ENCODE assay signal across 9 mouse cellular contexts in genomic region chr5:30342601-30343015, GRCm38 (mm10).
DNase-seq lines count a peak whose midpoint lies in the region; ATAC-seq and TF ChIP-seq lines count a peak whose summit lies in the region.
"Had no signal": no experiment of that assay in that cellular context is flagged by ENCODE, and none has a peak within 500 bp of the region (broad histone marks: within the 10 kb centered on the region; RNA-seq: fewer than 3 reads in every experiment).

No protein-coding gene starts in this region.

- H3K36me3 ChIP-seq in heart, embryonic 11.5 days (ENCODE audit: control insufficient read depth, insufficient read depth, low read length), result no peaks in the 10 kb centered on the region
- no peaks in the 10 kb centered on the region for H3K36me3 ChIP-seq in ES-E14 (ENCODE audit: control insufficient read depth, insufficient read depth, low read length, poor library complexity, severe bottlenecking)
- H3K36me3 ChIP-seq in forebrain, embryonic 10.5 days (replicated peaks), result no peaks in the 10 kb centered on the region
- H3K36me3 ChIP-seq in limb, embryonic 12.5 days, result no peaks in the 10 kb centered on the region
- H3K36me3 ChIP-seq in stomach, postnatal 0 days (ENCODE audit: control insufficient read depth, insufficient read depth, low read length), result no peaks in the 10 kb centered on the region

- in situ Hi-C loops in ES-E14 (cut with MboI; ENCODE audit: low sequenced_read_pairs in 2 of 2, unreplicated experiment in 2 of 2), result no loop called here

- 0 out of 2 replicates have a peak overlapping the region, but pooled peaks have one; percentile 22 for H3K9ac ChIP-seq in heart, embryonic 11.5 days (ENCODE audit: low read depth, low read length)
- H3K9ac ChIP-seq in ES-E14 (ENCODE audit: insufficient read depth, low read depth, low read length, poor library complexity, severe bottlenecking), result no peak overlapping the region
- peak overlapping the region; percentile 48 for H3K9ac ChIP-seq in limb, embryonic 12.5 days (replicated peaks)
- H3K9ac ChIP-seq in stomach, postnatal 0 days (ENCODE audit: low read length), result no peak overlapping the region

- TF ChIP-seq EP300 in stomach, postnatal 0 days (optimal IDR thresholded peaks at IDR 0.05), result no peak

- no peaks in the 10 kb centered on the region for H3K9me3 ChIP-seq in heart, embryonic 11.5 days (replicated peaks; ENCODE audit: control insufficient read depth, low read length)
- H3K9me3 ChIP-seq in ES-E14 (ENCODE audit: control insufficient read depth, insufficient read depth, low read depth, low read length), result no peaks in the 10 kb centered on the region
- no peaks in the 10 kb centered on the region for H3K9me3 ChIP-seq in forebrain, embryonic 10.5 days
- H3K9me3 ChIP-seq in limb, embryonic 12.5 days, result no peaks in the 10 kb centered on the region
- H3K9me3 ChIP-seq in stomach, postnatal 0 days (ENCODE audit: control insufficient read depth, low read length), result no peaks in the 10 kb centered on the region

- no peaks in the 10 kb centered on the region for H3K4me1 ChIP-seq in heart, embryonic 11.5 days (ENCODE audit: control insufficient read depth, insufficient read depth, low read length)
- H3K4me1 ChIP-seq in ES-E14 (ENCODE audit: control insufficient read depth in 2 of 2, insufficient read depth in 2 of 2, low read length in 2 of 2, poor library complexity in 1 of 2), result peaks cover 0 to 2% of the 10 kb centered on the region in 2 experiments; a peak in 1 of 4 replicates
- peaks cover 11% of the 10 kb centered on the region for H3K4me1 ChIP-seq in forebrain, embryonic 10.5 days
- peaks cover 7% of the 10 kb centered on the region; the same call in 1 of the 2 replicates for H3K4me1 ChIP-seq in limb, embryonic 12.5 days (replicated peaks)
- H3K4me1 ChIP-seq in stomach, postnatal 0 days (replicated peaks; ENCODE audit: control insufficient read depth, insufficient read depth), result no peaks in the 10 kb centered on the region

- ATAC-seq in heart, embryonic 11.5 days (replicated peaks; ENCODE audit: insufficient number of reproducible peaks, low FRiP score, low TSS enrichment), result no peak
- ATAC-seq in limb, embryonic 12.5 days (ENCODE audit: insufficient number of reproducible peaks, insufficient read depth, low FRiP score, low TSS enrichment, low read depth), result no peak
- ATAC-seq in stomach, postnatal 0 days (ENCODE audit: low FRiP score, low TSS enrichment), result peak; percentile 33

- intact Hi-C loops in heart, postnatal 36 days (cut with DNase I), result no loop called here

- no peak for DNase-seq in heart, postnatal 36 days
- DNase-seq in ES-E14 (ENCODE audit: low read depth, low spot score), result peak; percentile 13
- peak; percentile 26 for DNase-seq in forebrain, embryonic 10.5 days (ENCODE audit: extremely low spot score, low spot score)
- DNase-seq in stomach, postnatal 0 days (ENCODE audit: low spot score), result no peak
- no peak for DNase-seq in spleen, postnatal 4 days (ENCODE audit: low spot score in 2 of 2)
- no peak for DNase-seq in adrenal gland, postnatal 25 days

- peak overlapping the region; percentile 23; the same call in 1 of the 2 replicates for H3K4me3 ChIP-seq in heart, embryonic 11.5 days (ENCODE audit: low read depth, low read length)
- peak overlapping the region; percentile 14 to 22; a peak in 3 of 4 replicates for H3K4me3 ChIP-seq in ES-E14 (ENCODE audit: insufficient read depth in 1 of 2, low read depth in 1 of 2, low read length in 2 of 2, poor library complexity in 1 of 2, severe bottlenecking in 1 of 2)
- peak overlapping the region; percentile 47 for H3K4me3 ChIP-seq in forebrain, embryonic 10.5 days
- H3K4me3 ChIP-seq in limb, embryonic 12.5 days (replicated peaks), result peak overlapping the region; percentile 21
- 0 out of 2 replicates have a peak overlapping the region, but pooled peaks have one; percentile 4 for H3K4me3 ChIP-seq in stomach, postnatal 0 days (ENCODE audit: low read depth, low read length)

- no peak for TF ChIP-seq CTCF in stomach, postnatal 0 days (IDR thresholded peaks at IDR 0.05; ENCODE audit: low read depth)

- peak overlapping the region; percentile 70 for H3K4me2 ChIP-seq in heart, embryonic 11.5 days
- peak overlapping the region; percentile 55 for H3K4me2 ChIP-seq in limb, embryonic 12.5 days
- H3K4me2 ChIP-seq in stomach, postnatal 0 days (replicated peaks; ENCODE audit: low read depth), result peak overlapping the region; percentile 44

- H3K27ac ChIP-seq in heart, embryonic 11.5 days (ENCODE audit: low read depth, low read length), result no peak overlapping the region
- H3K27ac ChIP-seq in ES-E14 (ENCODE audit: insufficient read depth, low read depth, low read length, poor library complexity, severe bottlenecking), result no peak overlapping the region
- H3K27ac ChIP-seq in forebrain, embryonic 10.5 days, result peak overlapping the region; percentile 12
- no peak overlapping the region for H3K27ac ChIP-seq in limb, embryonic 12.5 days
- H3K27ac ChIP-seq in stomach, postnatal 0 days (replicated peaks), result no peak overlapping the region

- 5% methylated on average over 17 of the region's 17 CpGs for WGBS in heart, embryonic 11.5 days (ENCODE audit: insufficient replicate concordance)
- 9% methylated on average over 17 of the region's 17 CpGs for WGBS in forebrain, embryonic 10.5 days
- 8% methylated on average over 17 of the region's 17 CpGs for WGBS in limb, embryonic 12.5 days
- WGBS in stomach, postnatal 0 days, result 7% methylated on average over 17 of the region's 17 CpGs

- peaks cover 6% of the 10 kb centered on the region; the same call in 1 of the 2 replicates for H3K27me3 ChIP-seq in heart, embryonic 11.5 days (ENCODE audit: control insufficient read depth, insufficient read depth, low read length)
- peaks cover 23% of the 10 kb centered on the region for H3K27me3 ChIP-seq in forebrain, embryonic 10.5 days (ENCODE audit: poor library complexity, severe bottlenecking)
- H3K27me3 ChIP-seq in limb, embryonic 12.5 days, result peaks cover 21% of the 10 kb centered on the region
- H3K27me3 ChIP-seq in stomach, postnatal 0 days (ENCODE audit: control insufficient read depth, insufficient read depth, low read length), result no peaks in the 10 kb centered on the region
- H3K27me3 ChIP-seq: CH12.LX had no signal

TF ChIP-seq in ES-E14, 5 proteins besides CTCF, POLR2A, EP300 and RAD21:
- TF ChIP-seq ZC3H11A (IDR thresholded peaks at IDR 0.05; ENCODE audit: borderline replicate concordance, low read depth, low read length) (no peak), MAFK (IDR thresholded peaks at IDR 0.05; ENCODE audit: insufficient read depth, low read depth, low read length) (no peak), CHD2 (IDR thresholded peaks at IDR 0.05; ENCODE audit: low read depth, low read length) (no peak), ZNF384 (IDR thresholded peaks at IDR 0.05; ENCODE audit: low read depth, low read length) (no peak)

Comparison
In these comparisons a context has a peak if more than half of its experiments do, and no peak if none do; other contexts are left out.
1. H3K9ac ChIP-seq: peak in heart, embryonic 11.5 days (single experiment) and limb, embryonic 12.5 days (single experiment); none in ES-E14 (single experiment) and stomach, postnatal 0 days (single experiment).
2. DNase-seq: peak in ES-E14 (single experiment) and forebrain, embryonic 10.5 days (single experiment); none in heart, postnatal 36 days (0 of 2), stomach, postnatal 0 days (single experiment), spleen, postnatal 4 days (0 of 2) and adrenal gland, postnatal 25 days (single experiment).
3. Peak in every context shown above with its lines, with median percentiles within 50 percentile points of each other: H3K4me2 ChIP-seq and H3K4me3 ChIP-seq.